Mouse (Mus musculus) thymus, adult 2 months (tissue): ENCODE data around the gene 2610028H24Rik. TPM values are rescaled to one million over a fixed set of nuclear protein-coding genes. Genes with fewer than 3 reads are reported as not detected.

Experiments
- DNase-seq: peaks from one replicate; pipeline ENCODE4 v3.0.0; 2021
- H3K27ac ChIP-seq: fragments of 200-500 bp; 2 replicates; pipeline ENCODE4 v1.5.1; 2012; ENCODE audit warnings: low read length, control low read depth; ENCODE audit not compliant: control insufficient read depth, insufficient read depth
- H3K27me3 ChIP-seq: fragments of 200-500 bp; 2 replicates; pipeline ENCODE4 v1.6.1; 2012; ENCODE audit warnings: mild to moderate bottlenecking, low read length, moderate library complexity, mixed read lengths; ENCODE audit not compliant: control insufficient read depth, insufficient read depth
- H3K36me3 ChIP-seq: fragments of 200-500 bp; 2 replicates; pipeline ENCODE4 v1.6.1; 2012; ENCODE audit warnings: mild to moderate bottlenecking, low read length, moderate library complexity; ENCODE audit not compliant: control insufficient read depth, insufficient read depth
- H3K4me1 ChIP-seq: fragments of 200-500 bp; replicated peaks from 2 replicates; pipeline ENCODE4 v1.6.1; 2012; ENCODE audit warnings: low read length; ENCODE audit not compliant: control insufficient read depth, insufficient read depth
- H3K4me3 ChIP-seq: fragments of 200-500 bp; 2 replicates; pipeline ENCODE4 v1.5.1; 2012; ENCODE audit warnings: mild to moderate bottlenecking, low read length, control low read depth, moderate library complexity; ENCODE audit not compliant: control insufficient read depth, insufficient read depth
- CTCF ChIP-seq: fragments of 200-500 bp; IDR thresholded peaks from 2 replicates; pipeline ENCODE4 v1.5.1; 2012; ENCODE audit warnings: mild to moderate bottlenecking, control low read depth, low read length, moderate library complexity, borderline replicate concordance; ENCODE audit not compliant: control insufficient read depth, poor library complexity, insufficient read depth; ENCODE audit errors: extremely low read depth
- POLR2A ChIP-seq: fragments of 200-500 bp; IDR thresholded peaks from 2 replicates; pipeline ENCODE4 v1.6.1; 2012; ENCODE audit warnings: mild to moderate bottlenecking, low read length, control low read depth, moderate library complexity; ENCODE audit not compliant: control insufficient read depth, poor library complexity, insufficient read depth; ENCODE audit errors: extremely low read depth
- WGBS: fragments of 180-500 bp; shearing (Covaris S2); methylation state at CpG from one replicate; pipeline ENCODE4 v1.1.7; 2018; 5-methylcytosine and 5-hydroxymethylcytosine counted together
- polyA plus RNA-seq: library from polyadenylated mRNA; depleted of rRNA; stranded (reverse); fragments of >200 nt; gene quantifications from 2 replicates; pipeline ENCODE4 v1.2.3, GENCODE M21; 2012

2610028H24Rik gene
- polyA plus RNA-seq, 1 experiment = 0.61 TPM

- no peaks in the 10 kb centered on the region for H3K4me1 ChIP-seq
- DNase-seq = no peak
- peaks cover 83% of the 10 kb centered on the region for H3K36me3 ChIP-seq
- no peak overlapping the region for H3K27ac ChIP-seq
- WGBS = 83% methylated on average over 2 of the region's 2 CpGs
- no peaks in the 10 kb centered on the region for H3K27me3 ChIP-seq
- TF ChIP-seq POLR2A (no peak), CTCF (no peak)
- H3K4me3 ChIP-seq = no peak overlapping the region
Measured at GRCm38 (mm10) chr10:76486302-76486701, 37.4 kb downstream of the 2610028H24Rik start.

GRCm38 (mm10) chr10:76488265-76488664 is 39.4 kb downstream of the 2610028H24Rik start:
- H3K27me3 ChIP-seq = no peaks in the 10 kb centered on the region
- H3K36me3 ChIP-seq = peaks cover 78% of the 10 kb centered on the region
- DNase-seq = no peak
- no peak overlapping the region for H3K27ac ChIP-seq
- TF ChIP-seq POLR2A = no peak
- TF ChIP-seq CTCF = no peak
- no peak overlapping the region for H3K4me3 ChIP-seq
- 95% methylated on average over 8 of the region's 8 CpGs for WGBS
- no peaks in the 10 kb centered on the region for H3K4me1 ChIP-seq

GRCm38 (mm10) chr10:76489205-76489604 is 40.3 kb downstream of the 2610028H24Rik start:
- H3K27ac ChIP-seq = no peak overlapping the region
- H3K4me3 ChIP-seq = no peak overlapping the region
- H3K36me3 ChIP-seq = peaks cover 76% of the 10 kb centered on the region
- no peak for TF ChIP-seq CTCF
- no peak for TF ChIP-seq POLR2A
- 68% methylated on average over 15 of the region's 15 CpGs for WGBS
- no peak for DNase-seq
- no peaks in the 10 kb centered on the region for H3K27me3 ChIP-seq
- no peaks in the 10 kb centered on the region for H3K4me1 ChIP-seq

GRCm38 (mm10) chr10:76493527-76493926 is 44.6 kb downstream of the 2610028H24Rik start:
- Histone ChIP-seq H3K27me3 (no peaks in the 10 kb centered on the region), H3K36me3 (peaks cover 74% of the 10 kb centered on the region), H3K4me1 (no peaks in the 10 kb centered on the region), H3K27ac (no peak overlapping the region), H3K4me3 (no peak overlapping the region)
- DNase-seq = no peak
- TF ChIP-seq CTCF = no peak
- no peak for TF ChIP-seq POLR2A
- 94% methylated on average over 1 of the region's 1 CpGs for WGBS

- H3K27me3 ChIP-seq = no peaks in the 10 kb centered on the region
- peaks cover 74% of the 10 kb centered on the region for H3K36me3 ChIP-seq
- no peak for DNase-seq
- TF ChIP-seq POLR2A (no peak), CTCF (no peak)
- 94% methylated on average over 6 of the region's 6 CpGs for WGBS
- no peaks in the 10 kb centered on the region for H3K4me1 ChIP-seq
- no peak overlapping the region for H3K27ac ChIP-seq
- no peak overlapping the region for H3K4me3 ChIP-seq
Measured at GRCm38 (mm10) chr10:76495501-76495900, 46.6 kb downstream of the 2610028H24Rik start.

- no peak overlapping the region for H3K4me3 ChIP-seq
- DNase-seq = no peak
- TF ChIP-seq CTCF = no peak
- no peaks in the 10 kb centered on the region for H3K4me1 ChIP-seq
- no peak overlapping the region for H3K27ac ChIP-seq
- H3K27me3 ChIP-seq = no peaks in the 10 kb centered on the region
- H3K36me3 ChIP-seq = peaks cover 71% of the 10 kb centered on the region
- WGBS = 96% methylated on average over 7 of the region's 7 CpGs
Measured at GRCm38 (mm10) chr10:76496366-76496765, 47.5 kb downstream of the 2610028H24Rik start.

GRCm38 (mm10) chr10:76497522-76497921 is 48.6 kb downstream of the 2610028H24Rik start:
- Histone ChIP-seq H3K4me3 (no peak overlapping the region), H3K27me3 (no peaks in the 10 kb centered on the region)

More at GRCm38 (mm10) chr10:76497522-76497921, 48.6 kb downstream of the 2610028H24Rik start:
- WGBS = 98% methylated on average over 4 of the region's 4 CpGs
- no peak for DNase-seq
- Histone ChIP-seq H3K4me1 (no peaks in the 10 kb centered on the region), H3K27ac (no peak overlapping the region), H3K36me3 (peaks cover 72% of the 10 kb centered on the region)
- no peak for TF ChIP-seq CTCF
